Mouse (Mus musculus) thymus, postnatal 4 days (tissue): ENCODE data around the gene Relb.

Experiments used
- DNase-seq: peaks from one replicate; pipeline ENCODE4 v3.0.0; 2021

The Relb gene

DNA sequence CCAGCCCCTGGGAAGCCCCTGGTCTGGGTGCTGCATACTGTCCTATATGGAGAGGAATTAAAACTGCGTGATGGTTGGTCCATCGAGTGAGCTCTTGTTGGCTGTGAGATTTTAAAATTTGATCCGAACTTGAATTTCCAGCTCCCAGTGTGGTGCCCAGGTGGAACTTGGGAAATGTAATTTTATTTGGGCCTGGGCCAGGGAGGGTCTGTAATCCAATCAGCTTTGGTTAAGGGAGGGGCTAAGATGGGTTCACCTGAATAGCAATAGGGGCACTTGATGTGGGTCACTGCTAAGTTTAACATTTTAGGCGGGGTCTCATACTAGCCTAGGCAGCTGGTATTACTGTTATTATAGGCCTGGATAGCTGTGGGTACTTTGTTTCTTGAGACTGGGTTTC lies 50.8 kb downstream of the Relb start:
- no peak for DNase-seq

DNA sequence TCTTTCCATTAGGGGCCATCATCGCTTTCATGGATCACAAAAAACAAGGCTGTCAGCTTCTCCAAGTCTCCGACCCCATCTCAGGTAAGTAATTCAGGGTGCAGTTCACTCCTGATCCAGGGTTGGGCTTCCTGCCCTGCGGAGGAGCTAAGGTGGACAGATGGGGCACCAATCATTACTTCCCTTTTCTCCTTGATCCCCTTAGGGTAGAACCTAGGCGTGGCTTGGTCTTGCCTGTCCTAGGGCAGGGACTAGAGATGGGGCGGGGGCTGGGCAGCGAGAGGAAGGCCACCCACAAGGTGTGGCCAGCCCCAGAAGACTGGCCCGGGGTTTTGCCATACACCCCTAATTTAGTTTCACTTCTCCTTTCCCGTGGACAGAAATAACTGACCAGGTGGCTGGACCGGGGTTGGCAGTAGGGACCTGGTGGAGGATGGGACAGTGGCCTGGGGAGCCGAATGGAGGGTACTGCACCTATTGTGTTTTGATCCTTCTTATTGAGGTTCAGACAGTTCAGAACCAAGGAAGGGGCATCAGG lies 51.3 kb downstream of the Relb start:
- no peak for DNase-seq

- peak; percentile 53 for DNase-seq
Observed at GRCm38 (mm10) chr7:19577141-19577852, 51.9 kb downstream of the Relb start, which contains the start of the genes Zfp296 and Gemin7. TSS of gene Zfp296 (plus strand) at chr7:19577287. TSS of gene Gemin7 (minus strand) at chr7:19577595.

GRCm38 (mm10) chr7:19575559-19575958 lies 53.7 kb downstream of the Relb start:
- no peak for DNase-seq

DNA sequence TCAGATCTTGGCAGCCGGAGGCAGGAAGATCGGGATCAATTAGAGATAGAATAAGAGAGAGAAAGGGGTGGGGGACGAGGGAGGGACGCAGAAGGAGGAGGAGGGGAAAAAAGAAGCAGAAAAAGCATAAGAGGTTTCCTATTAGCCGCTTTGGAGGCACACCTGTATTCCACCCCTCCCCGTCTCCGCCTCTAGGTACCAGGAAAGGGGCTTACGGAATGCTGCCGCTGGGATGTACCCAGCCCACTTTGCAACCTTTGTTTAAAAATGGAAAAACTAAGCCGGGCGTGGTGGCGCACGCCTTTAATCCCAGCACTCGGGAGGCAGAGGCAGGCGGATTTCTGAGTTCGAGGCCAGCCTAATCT lies 55.5 kb downstream of the Relb start:
- no peak for DNase-seq

DNA sequence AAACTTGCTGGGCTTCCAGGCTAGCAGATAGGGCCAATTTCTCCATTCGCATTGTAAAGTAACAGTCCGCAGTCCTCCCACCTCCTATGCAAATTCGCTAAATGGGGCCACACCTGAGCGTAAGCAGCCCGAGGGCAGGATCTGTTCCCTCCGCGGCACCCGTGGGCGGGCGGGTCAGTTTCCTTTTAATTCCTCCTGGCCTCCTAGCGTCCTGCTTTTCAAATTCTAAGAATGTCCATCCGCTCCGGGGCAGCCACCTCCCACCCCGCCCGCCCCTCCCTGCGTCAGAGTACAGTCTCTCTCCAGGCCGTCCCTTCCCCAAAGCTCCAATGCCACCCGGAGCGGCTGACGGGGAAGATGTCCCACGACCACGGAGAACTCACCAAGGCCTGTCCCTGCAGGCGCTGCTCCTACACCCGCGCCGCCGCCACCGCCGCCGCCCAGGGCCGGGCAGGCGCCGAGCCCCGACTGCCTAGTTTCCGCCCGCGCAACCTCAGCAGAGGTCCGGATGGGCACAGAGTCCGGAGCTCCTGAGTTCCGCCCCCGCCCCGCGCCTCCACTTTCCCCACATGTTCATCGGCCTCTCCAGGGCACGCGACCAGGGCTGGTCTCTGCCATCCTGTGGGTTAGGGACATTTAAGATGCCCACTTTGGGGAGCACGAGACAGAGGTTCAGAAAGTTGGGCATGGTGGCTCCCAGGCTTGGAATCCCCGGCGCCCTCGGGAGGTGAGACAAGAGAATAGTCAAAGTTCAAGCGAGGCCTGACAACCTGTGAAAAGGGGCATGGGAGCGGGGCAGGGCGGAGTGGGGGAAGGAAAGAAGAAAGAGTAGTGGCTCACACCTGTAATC lies 56.1 kb downstream of the Relb start:
- peak; percentile 91 for DNase-seq

DNA sequence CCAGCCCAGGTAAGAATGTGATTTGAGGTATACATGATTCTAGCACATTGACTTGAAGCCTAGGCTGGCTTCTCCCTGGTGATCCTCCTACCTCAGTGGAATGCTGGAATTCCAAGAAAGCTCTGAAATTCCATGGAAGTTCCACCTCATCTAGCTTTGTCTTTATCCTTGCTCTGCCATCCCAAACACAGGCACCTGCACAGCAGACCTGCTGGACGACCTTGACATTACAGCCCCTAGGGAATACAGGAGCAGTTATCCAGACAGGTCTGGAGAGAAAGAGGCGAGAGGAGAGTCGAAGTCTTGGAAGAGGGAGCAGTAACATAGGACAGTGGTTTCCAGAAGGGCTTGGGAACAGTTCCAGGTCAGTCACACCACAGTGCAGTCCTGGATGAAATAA lies 59.6 kb downstream of the Relb start:
- no peak for DNase-seq

- no peak for DNase-seq
Observed at GRCm38 (mm10) chr7:19567426-19567825, 61.8 kb downstream of the Relb start.

DNA sequence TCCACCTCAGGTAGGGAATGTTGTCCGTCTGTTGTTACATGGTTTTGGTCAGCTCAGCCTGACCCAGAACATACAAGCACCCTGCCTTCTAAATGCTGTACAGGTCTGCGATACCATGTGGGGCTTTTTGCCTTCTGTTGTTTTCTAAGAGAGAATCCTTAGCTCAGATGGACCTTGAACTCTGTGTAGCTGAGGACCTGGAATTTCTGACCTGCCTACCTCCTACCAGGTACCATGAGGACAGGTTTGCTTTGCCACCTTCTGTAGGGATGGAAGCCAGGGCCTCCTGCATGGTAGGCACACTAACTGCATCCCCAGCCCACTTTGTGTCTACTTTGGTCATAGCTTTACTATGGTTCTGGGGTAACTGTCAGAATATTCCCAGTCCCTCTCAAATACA lies 63.4 kb downstream of the Relb start:
- no peak for DNase-seq

GRCm38 (mm10) chr7:19564455-19564854 lies 64.8 kb downstream of the Relb start:
- peak; percentile 35 for DNase-seq

- no peak for DNase-seq
Observed at GRCm38 (mm10) chr7:19563884-19564283, 65.4 kb downstream of the Relb start.

DNA sequence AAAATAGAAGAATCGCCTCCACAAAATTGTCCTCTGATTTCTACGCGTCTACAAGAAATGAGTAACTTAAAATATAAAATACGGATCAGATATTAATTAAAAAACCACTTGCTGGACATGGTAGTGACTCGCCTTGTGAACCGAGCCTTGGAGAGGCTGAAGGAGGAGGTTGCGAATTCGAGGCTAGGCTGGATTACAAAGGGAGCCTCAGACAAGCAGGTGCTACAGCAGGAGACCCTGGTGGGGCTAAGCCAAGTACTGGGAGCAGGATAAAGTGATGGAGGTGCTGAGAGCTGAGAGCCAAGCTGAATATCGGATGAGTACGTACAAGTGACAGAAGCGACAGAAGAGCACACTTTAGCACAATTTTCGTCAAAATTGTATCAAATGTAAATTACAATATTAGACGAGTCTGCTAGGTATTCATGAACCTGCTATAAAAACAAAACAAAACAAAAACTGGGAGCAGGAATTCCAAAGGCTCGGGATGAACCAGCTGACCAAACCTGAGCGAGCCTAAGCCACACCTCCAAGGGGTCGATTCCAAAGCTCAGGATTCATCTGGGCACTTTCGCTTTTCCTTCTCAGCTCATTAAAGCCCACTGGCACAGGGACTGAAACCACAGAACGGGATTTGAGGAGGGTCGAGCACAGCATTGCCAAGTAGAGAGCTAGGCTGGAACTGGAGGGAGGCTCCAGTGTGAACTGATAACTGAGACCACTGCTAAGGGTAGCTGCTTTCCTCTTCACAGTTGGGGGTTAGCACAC lies 66.4 kb downstream of the Relb start, which contains the start of gene Ppp1r37:
Gene Ppp1r37, minus strand, starts transcription at position 434 of the 768 bp plus-strand sequence.
- DNase-seq = peak; percentile 39

GRCm38 (mm10) chr7:19561765-19562642 lies 67.2 kb downstream of the Relb start:
- peak; percentile 97 for DNase-seq

DNA sequence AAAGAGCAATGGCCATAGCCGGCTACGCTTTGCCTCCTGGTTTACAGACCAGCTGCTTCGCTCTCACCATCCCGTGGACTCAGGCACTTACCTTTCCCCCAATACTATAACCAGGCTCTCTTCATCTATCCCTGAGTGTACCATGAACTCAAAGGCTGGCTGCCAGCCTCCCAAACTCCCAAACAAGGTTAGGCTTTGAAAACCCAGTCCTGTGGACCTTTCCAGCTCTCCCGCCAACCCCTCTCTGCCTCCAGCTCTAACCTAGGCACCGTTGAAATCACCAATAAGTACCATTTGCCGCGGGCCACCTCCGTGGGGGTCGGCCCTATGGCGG lies 67.8 kb downstream of the Relb start:
- DNase-seq = no peak

DNA sequence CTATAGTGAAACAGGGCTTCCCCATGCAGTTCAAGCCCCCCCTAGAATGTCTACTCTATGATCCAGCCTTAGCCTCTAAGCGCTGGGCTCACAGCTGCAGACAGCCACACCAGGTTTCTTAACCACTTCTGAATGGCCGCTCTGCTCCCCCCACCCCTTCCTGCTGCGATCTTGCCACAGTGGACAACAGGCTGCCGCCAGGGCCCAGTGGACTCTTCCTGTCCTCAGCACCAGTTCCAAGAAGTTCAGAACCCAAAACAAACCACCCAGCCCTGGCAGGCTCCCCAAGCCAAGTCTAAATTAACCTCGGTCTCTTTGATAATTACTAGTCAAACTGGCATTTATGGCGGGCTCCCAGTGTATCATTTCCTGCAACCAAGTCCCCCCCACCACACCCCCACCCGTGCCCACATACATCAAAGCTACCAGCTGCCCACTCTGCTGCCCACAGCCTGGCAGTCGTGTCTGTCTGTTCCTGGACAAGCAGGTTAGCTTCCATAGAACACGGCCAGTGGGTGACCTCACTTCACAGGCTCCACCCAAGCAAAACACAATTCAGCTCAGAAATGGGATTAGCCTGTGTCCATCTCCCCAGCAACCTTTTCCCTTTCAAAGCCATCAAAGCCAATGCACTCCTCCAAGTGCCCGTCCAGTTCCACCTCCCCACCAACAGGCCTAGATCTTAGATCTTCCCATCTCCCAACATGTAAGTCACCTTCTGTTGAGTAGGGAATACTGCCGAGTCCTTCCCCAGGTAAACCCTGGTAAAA lies 68.6 kb downstream of the Relb start:
- no peak for DNase-seq

GRCm38 (mm10) chr7:19558965-19559364 lies 70.3 kb downstream of the Relb start:
- peak; percentile 71 for DNase-seq

GRCm38 (mm10) chr7:19557982-19558900 lies 71.0 kb downstream of the Relb start:
- DNase-seq = no peak

- DNase-seq = no peak
Observed at GRCm38 (mm10) chr7:19557086-19557485, 72.2 kb downstream of the Relb start.
